Mouse (Mus musculus) megakaryocyte, embryonic 14.5 days (primary cell): ENCODE measurements at regions not wholly inside any gene's neighbourhood (a gene's known extent, or its start where the extent isn't known, plus 50 kb on each side); places are given as distances from the start of the nearest gene placed in this dataset.

Experiments
- FLI1 ChIP-seq: IDR thresholded peaks from 2 replicates; pipeline ENCODE4 v1.6.1; 2012; ENCODE audit warnings: low read length, inconsistent platforms, mixed read lengths
- GATA1 ChIP-seq: IDR thresholded peaks from 3 replicates; pipeline ENCODE4 v1.6.1; 2012; ENCODE audit warnings: mixed read lengths, low read length, inconsistent platforms, borderline replicate concordance

- TF ChIP-seq GATA1 (no peak), FLI1 (no peak)
These were observed 642.3 kb downstream of the Stpg2 start for GRCm38 (mm10) chr3:139847826-139848225.
